Mouse (Mus musculus): ENCODE results near the gene Moap1. TPM values are rescaled to one million over a fixed set of nuclear protein-coding genes. Genes with fewer than 3 reads are reported as not detected.

Moap1 gene
- total RNA-seq (2021) = 1 to 10 TPM; 4.7 to 4.8 TPM
- long read RNA-seq, experiment 1, transcript Moap1-202 (2 exons, 1,284 nt) = major isoform, 5 of 5 reads
- long read RNA-seq, experiment 1, partial matches to known transcripts = 0 of 5 reads
- long read RNA-seq, experiment 1, other reads (novel, unspliced or antisense) = 0 of 5 reads
- long read RNA-seq, experiment 2, transcript Moap1-202 (2 exons, 1,284 nt) = major isoform, 13 of 14 reads
- long read RNA-seq, experiment 2, partial matches to known transcripts = 0 of 14 reads
- long read RNA-seq, experiment 2, other reads (novel, unspliced or antisense) = 0 of 14 reads

DNA sequence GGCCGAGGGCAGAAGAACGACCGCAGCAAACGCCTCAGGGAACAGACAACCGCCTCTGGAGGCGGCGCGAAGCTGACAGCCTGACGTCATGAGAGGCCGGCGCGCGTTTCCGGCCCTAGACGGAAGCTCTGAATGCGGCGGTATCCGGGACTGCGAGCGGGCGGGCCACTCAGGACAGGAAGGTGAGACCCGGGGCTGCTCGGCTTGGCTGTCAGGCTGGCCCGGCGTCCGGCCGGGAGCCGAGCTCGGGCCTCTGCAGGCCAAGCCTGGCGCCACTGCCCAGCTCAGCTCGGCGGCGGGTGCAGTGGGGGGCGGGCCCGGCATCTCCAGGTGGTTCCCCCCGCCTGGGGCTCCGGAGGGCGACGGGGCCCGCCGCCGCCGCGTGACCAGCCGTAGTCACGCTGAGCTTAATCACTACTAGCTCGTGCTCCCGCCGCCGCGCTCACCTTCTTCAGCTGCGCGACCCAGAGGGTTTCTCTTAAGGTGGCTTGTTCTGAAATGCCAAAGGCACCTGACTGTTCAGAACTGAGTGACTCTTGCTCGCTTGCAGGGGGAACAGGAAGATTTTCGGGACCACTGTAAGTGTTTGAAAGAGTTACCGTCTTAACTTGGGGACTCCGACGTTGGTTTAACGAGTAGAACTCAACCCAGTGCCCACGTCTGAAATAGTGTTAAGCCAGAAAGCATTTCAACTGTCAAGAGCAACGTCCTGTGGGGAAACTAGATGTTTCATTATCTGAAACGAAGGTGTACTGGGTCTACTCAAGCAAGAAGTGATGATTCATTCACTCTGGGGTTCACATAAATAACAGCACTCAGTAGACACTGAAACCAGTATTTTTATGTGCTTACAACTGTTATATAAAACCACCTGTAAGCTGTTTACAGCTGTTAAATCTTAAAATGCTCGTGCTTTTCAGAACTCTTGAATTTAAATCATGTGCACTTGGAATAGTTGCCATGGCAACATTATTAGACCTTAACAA lies at the start of gene Moap1, which contains the start of gene Tmem251:
Gene Moap1, minus strand, starts transcription at position 73 of the 986 bp plus-strand sequence.
Gene Tmem251, plus strand, starts transcription at position 174 of the 986 bp plus-strand sequence.
- DNase-seq = peak; percentile 89
- intact Hi-C loops (cut with DNase I; ENCODE audit: low total_unique reads) = loop anchor here (2.0 kb wide), 1 partner anchor 319 kb away; no protein-coding TSS in a partner anchor

DNA sequence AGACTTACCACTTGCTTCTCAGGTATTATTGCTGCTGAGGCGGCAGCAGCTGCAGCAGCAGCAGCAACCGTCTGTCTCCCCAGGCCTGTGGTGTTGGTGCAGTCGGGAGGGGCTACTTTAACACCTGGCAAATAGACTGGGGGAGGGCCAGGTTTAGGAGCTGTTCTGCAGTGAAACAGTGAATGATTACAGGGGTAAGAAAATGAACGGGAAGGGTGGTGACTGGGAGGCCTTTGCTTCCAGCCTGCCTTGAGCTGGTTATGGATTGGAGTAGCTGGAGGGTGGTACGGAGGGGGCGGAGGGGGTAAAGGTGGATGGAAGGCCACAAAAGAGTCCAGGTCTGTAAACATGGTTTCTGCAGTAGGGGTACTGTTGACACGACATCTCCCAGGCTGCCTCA lies 44.5 kb upstream of the Moap1 start:
- intact Hi-C loops (cut with DNase I; ENCODE audit: low total_unique reads) = no loop called here

DNA sequence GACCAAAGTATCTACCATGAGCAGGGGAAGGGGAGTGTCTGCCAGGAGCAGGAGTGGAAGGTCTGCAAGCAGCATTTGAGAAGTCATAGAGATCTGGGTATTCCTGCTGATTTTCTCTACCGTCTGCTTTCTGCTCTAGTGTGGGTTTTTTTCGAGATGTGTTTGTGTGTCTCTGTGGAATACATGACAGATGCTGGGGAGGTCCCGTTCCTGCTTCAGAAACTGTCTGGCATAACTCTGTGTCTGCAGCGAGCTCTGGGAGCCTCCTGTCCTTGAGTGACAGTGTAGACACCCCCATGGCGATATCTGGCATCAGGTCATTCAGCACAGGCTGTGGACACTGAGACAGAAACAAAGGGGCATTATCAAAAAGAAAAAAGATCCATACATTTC lies 42.1 kb upstream of the Moap1 start:
- DNase-seq = no peak
- intact Hi-C loops (cut with DNase I; ENCODE audit: low total_unique reads) = no loop called here

More for the DNA sequence above, 44.5 kb upstream of the Moap1 start:
- no peak for DNase-seq

DNA sequence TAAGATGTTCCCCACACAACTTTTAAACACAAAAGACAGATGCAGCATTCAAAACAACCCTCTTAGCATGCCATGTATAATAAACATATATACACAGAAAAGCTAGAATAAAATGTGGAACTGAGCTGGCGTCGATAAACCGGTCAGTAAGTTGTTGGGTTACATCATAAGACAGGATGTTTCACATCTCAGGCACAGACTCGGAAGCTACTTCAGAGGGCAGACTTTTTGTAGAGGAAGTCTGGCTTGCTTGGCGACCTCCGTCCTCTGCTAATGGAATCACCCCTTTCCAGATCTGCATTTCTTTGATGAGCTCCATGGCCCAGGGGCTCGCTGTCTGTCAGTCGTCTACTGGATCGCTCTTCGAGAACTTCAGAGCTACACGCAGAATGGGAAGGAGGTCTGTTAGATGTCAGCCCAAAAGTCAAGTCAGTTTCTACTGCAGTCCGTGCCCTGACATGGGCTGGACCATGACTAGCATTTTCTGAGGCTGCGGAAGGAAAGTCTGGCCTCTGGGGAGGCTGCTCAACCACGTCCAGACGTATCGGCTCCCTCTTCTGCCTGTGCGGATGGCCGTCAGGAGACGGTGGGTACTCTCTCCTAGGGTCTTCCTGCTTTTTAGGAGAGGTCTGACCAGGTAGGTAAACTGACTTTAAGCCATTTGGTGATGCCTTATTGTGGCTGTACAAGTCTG lies 41.6 kb upstream of the Moap1 start:
- intact Hi-C loops (cut with DNase I; ENCODE audit: low total_unique reads) = no loop called here
- no peak for DNase-seq

DNA sequence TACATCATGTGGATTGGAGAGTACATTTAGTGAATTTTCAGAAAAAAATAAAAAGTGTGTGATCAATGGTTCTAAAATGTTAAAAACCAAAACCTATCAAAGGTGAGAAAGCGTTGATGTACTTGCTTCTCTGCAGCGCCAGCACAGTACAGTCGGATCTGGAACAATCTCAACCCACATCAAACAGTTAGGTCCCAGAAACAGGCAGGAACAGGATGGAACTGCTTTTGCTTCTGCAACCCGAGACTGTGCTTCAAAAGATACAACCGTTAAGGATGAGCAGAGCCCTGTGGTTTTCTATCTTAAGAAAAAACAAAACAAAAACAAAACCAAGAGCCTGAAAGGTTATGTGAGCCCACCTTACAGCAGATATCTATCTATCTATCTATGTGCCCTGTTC lies 39.4 kb upstream of the Moap1 start:
- intact Hi-C loops (cut with DNase I; ENCODE audit: low total_unique reads) = no loop called here

DNA sequence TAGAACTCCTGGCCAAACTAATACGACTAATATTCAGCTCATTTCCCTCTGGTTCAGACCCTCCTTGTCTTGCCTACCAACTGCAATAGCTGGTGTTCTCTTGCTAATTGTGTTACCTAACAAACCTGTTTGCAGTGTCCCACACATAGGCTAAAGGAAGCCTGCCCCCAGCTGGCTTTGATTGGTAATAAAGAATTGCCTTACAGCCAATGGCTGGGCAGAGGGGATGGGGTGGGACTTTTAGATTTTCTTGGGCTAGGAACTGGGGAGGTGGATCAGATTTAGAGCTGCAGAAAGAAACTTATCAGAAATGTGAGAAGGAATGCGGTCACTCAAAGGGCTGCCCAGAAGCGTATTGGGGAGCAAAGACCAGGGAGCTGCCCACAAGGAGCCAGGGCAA lies 36.0 kb upstream of the Moap1 start:
- no peak for DNase-seq
- intact Hi-C loops (cut with DNase I; ENCODE audit: low total_unique reads) = no loop called here

More for the DNA sequence above, 39.4 kb upstream of the Moap1 start:
- no peak for DNase-seq

DNA sequence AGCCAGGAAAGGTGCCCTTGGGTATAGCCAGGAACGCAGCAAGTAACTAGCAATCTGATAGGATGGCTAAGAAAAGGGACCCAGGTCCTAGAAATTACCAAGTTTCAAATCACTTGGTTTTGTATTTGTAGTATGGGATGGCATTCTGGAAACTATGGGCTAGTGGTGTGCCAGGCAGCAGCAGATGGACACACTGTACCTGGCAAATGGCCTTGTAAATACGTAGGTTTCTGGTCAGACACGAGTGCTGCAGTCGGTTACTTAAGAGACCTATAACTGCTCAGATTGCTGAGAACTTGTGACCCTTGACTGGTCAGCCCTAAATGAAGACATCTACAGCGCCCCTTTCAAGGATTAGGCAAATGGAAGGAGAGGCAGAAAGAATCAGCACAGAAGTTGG lies 34.7 kb upstream of the Moap1 start:
- DNase-seq = no peak
- intact Hi-C loops (cut with DNase I; ENCODE audit: low total_unique reads) = no loop called here

DNA sequence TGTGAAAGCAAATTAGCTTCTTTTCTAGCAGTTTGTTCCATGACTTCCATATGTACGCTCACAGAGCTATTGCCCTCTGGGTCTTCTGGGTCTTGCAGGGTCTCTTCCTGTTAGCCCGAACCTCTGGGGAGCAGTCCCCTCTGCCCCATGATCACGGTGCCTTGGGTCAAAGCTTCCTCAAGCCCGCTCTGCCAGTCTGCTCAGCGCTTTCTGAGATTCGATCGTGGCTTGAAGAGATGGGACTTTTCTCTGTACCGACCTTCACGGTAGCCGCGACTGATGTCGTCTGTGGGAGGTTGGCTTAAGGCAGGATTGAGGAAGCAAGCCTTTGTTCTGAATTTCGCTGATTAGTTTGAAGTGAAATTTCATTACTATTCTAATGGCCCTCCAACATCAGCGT lies 32.6 kb upstream of the Moap1 start:
- no peak for DNase-seq
- intact Hi-C loops (cut with DNase I; ENCODE audit: low total_unique reads) = no loop called here

DNA sequence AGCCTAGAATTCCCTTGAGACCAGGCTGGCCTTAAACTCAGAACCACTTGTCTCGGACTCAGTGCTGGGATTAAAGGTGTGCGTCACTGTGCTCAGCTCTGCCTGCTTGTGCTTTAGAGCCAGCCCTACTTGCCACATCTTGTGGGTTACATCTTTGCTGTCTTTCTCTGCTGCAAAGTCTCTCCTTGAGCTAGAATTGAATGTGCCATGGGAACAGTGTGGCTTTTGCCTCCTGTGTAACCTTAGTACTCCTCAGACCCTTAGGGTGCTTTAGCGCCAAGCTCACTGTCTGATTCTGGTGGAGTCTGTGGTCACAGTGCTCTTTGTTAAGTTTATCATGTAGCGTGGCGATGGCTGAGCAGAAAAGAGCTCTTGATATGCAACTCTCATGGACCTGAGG lies 29.2 kb upstream of the Moap1 start:
- intact Hi-C loops (cut with DNase I; ENCODE audit: low total_unique reads) = no loop called here
- DNase-seq = no peak

DNA sequence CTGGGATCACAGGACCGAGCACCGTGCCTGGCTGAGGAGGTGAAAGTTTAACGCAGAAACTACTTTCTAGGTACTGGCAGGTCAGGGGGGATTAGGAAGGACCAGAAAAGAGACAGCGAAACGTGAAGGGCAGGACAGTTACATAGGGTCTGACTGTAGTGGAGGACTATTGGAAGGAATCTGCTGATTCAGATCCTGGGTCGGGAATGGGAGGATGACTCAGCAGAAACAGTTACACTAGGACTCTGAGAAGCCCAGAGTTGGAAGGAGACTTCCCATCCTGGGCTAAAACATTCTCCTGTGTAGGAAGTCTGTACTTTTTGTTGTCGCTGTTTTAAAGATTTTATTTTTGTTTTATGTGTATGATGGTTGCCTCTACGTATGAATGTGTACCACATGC lies 28.1 kb upstream of the Moap1 start:
- DNase-seq = no peak
- intact Hi-C loops (cut with DNase I; ENCODE audit: low total_unique reads) = no loop called here

DNA sequence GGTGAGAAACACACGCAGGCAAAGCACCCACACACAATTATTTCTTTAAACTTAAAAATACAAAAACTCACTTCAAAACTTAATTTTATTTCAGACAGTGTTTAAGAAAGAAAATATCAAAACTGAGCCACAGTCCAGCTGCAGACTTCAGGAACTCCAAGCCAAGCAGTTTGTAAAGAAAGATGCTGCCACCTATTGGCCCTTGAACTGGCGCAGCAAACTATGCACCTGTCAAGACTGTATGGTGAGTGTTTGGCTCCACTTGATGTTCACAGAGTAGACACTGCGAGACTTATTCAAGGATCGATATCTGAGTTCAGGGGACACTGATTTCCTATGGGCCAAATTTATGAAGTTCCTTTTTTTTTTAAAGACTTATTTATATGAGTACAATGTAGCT lies 25.5 kb upstream of the Moap1 start:
- DNase-seq = no peak

DNA sequence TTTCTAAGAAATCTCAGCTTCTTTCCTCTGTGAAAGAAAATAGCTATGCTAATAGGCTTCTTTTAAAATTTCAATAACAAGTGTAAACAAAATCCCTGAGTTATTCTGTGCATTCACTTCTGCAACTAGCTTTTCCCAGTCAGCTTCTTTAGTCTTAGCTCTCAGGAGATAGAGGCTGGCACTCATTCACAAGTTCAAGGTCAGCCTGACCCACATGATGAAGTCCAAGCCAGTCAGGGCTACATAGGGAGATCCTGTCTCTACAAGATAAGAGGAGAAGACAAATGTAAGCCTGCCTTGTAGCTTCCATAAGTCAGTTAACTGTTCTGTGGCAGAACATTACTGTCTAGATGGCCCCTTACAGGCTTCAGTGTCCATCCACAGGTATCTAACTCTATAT lies 20.2 kb upstream of the Moap1 start:
- intact Hi-C loops (cut with DNase I; ENCODE audit: low total_unique reads) = loop anchor here (10.0 kb wide), 1 partner anchor 111 kb away; the partner anchor contains the start of gene Btbd7
- DNase-seq = no peak

More for the DNA sequence above, 25.5 kb upstream of the Moap1 start:
- intact Hi-C loops (cut with DNase I; ENCODE audit: low total_unique reads) = loop anchor here (10.0 kb wide), 1 partner anchor 106 kb away; the partner anchor contains the start of gene Btbd7

DNA sequence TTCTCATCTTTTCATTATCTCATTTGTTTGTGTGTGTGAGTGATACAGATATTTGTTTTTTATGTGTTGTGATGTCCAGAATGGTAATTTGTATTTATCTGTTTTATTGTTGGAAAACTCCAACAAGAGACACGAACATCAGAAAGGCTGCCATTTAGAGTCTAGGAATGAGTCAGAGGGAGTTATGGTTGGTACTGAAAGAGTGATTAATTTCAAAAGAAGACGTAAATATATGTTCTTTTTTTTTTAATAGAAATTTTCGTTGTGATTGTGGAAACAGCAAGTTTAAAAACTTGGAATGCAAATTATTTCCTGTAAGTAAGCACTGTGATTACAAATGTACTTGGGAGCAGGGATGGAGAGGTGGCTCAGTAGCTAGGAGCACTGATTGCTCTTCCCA lies 18.2 kb upstream of the Moap1 start:
- DNase-seq = no peak
- intact Hi-C loops (cut with DNase I; ENCODE audit: low total_unique reads) = loop anchor here (10.0 kb wide), 1 partner anchor 113 kb away; the partner anchor contains the start of gene Btbd7

DNA sequence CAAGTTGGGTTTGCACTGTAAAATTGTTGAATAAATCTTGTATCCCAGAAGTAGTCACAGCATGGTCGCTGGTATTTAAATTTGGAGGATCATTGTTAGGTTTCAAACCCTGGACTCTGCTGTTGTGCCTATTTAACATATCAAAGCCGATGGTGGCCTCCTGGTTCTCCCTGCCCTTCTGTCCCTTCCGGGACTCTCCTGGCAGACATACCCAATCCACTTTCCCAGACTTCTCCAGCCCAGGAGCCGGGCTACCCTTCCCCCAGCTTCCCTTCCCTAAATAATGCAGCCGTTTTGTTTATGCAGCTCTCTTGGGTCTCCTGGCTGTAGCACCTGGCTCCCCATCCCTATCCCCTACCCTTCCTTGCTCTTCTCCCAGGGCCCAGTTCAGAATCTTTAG lies 15.5 kb upstream of the Moap1 start:
- intact Hi-C loops (cut with DNase I; ENCODE audit: low total_unique reads) = no loop called here
- DNase-seq = no peak

DNA sequence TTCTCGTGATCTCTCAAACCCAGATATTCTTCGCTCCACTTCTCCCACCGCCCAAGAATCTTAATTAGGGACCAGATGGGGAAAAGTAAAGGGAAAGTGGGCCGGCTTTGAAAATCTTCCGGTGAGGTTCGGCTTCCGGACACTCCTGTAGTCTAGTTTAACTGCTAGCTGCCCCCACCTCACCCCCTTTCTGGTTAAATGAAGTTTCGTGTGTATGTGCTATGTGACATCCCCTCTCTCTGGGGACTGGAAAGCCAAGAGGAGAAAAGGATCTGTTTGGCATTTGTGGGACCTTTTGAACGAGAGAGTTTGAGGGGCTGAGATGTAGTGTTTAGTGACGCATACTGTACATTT lies 14.9 kb upstream of the Moap1 start, which contains the start of gene Gm20604:
Gene Gm20604, minus strand, starts transcription at position 270 of the 354 bp plus-strand sequence.
- no peak for DNase-seq
- intact Hi-C loops (cut with DNase I; ENCODE audit: low total_unique reads) = no loop called here

DNA sequence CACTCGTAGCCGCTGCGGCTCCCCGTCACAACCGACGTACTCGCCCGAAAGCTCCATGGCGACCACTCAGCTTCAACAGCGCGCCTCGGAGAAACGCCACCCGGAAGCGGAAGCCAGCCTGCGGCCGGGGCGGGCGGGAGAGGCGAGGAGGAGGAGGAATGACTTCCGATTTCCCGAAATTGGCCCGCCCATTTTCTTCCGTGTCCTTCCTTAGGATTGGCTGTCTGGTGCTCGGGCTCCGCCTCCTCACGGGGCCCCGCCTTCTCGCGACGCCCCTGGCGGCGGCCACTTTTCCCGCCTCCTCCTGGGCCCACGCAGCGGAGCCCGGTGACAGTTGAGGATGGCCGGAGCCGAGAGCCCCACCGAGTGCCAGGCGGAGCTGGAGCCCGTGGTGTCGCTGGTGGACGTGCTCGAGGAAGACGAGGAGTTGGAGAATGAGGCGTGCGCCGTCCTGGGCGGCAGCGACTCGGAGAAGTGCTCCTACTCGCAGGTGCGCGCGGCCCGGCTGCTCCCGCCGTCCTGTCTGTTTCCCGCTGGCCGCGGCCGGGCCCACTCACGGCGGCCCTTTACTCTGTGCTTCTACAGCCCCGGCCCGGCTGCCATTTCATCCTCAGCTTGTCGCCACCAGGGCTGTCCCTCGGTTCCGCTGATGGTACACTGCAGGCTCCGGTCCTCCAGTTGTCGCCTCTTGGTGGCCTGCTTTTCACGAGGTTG lies 14.4 kb upstream of the Moap1 start, which contains the start of the genes Gm28051, Gon7 and Ubr7:
Gene Gm28051, minus strand, starts transcription at position 77 of the 714 bp plus-strand sequence.
Gene Gon7, minus strand, starts transcription at position 115 of the 714 bp plus-strand sequence.
Gene Ubr7, plus strand, starts transcription at position 279 of the 714 bp plus-strand sequence.
- intact Hi-C loops (cut with DNase I; ENCODE audit: low total_unique reads) = no loop called here

DNA sequence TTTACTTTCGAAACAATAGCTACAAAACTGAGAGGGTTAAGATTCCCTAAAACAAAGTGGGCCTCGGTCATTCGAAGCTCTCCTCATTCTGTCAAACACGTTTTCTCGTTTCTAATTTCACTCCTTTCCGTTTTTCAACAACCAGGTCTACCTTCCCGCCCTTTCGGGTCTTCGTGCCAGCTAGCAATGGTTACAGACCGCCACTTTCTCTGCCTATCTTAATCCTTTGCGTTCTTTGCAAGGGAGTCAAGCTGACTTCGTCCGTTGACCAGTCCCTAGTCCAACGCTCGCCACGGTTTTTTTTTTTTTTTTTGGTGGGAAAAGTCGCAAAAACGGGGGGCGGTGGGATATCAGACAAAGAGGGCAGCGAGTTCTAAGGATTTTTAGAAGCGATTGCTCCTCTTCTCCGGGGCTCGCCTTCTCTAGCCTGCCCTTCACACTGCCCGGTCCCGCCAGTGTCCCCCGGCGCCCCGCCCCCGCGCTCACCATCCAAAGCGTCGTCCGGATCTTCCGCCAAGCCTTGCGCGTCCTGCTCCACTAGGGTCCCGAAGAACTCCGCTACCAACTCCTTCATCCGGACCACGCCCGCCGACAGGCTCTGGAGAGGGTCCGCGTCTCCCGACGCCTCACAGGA lies 13.7 kb upstream of the Moap1 start:
- DNase-seq = no peak
- intact Hi-C loops (cut with DNase I; ENCODE audit: low total_unique reads) = no loop called here

More for the DNA sequence above, 14.4 kb upstream of the Moap1 start, which contains the start of the genes Gm28051, Gon7 and Ubr7:
- peak; percentile 97 for DNase-seq

DNA sequence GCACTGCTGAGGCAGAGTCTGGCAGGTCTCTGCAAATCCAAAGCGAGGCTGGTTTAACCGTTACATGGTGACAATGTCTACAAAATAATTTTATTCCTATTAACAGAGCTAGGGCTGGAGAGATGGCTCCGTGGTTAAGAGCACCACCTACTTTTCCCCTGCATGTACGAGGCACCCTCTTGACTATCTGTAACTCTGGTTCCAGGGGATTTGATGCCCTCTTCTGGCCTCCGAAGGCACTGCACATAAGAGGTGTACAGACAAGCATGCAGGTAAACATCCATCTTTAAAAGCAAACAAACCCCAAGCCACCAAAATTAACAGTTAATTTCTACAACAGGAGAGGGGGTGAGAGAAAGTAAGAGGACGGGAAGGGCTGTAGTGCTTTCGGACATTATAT lies 12.8 kb upstream of the Moap1 start:
- intact Hi-C loops (cut with DNase I; ENCODE audit: low total_unique reads) = no loop called here
- DNase-seq = peak; percentile 11
